Mouse (Mus musculus): ENCODE data around the gene Anks1b.

Anks1b gene

GRCm38 (mm10) chr10:90942001-90942700 is 1068.8 kb downstream of the Anks1b start:
- no peak for DNase-seq (ENCODE audit: low read depth in 1 of 2, low spot score in 2 of 2)

GRCm38 (mm10) chr10:90947043-90947442 is 1073.7 kb downstream of the Anks1b start:
- no peak for DNase-seq (ENCODE audit: low read depth in 1 of 2, low spot score in 2 of 2)

- no peak for DNase-seq (ENCODE audit: low read depth in 1 of 2, low spot score in 2 of 2)
These were observed 1074.5 kb downstream of the Anks1b start for GRCm38 (mm10) chr10:90947608-90948373.

GRCm38 (mm10) chr10:90953103-90953709 is 1079.9 kb downstream of the Anks1b start:
- DNase-seq (ENCODE audit: low read depth in 1 of 2, low spot score in 2 of 2) = no peak

- DNase-seq (ENCODE audit: low read depth in 1 of 2, low spot score in 2 of 2) = no peak
These were observed 1080.5 kb downstream of the Anks1b start for GRCm38 (mm10) chr10:90953821-90954220.

GRCm38 (mm10) chr10:90960374-90960773 is 1087.1 kb downstream of the Anks1b start:
- DNase-seq (ENCODE audit: low read depth in 1 of 2, low spot score in 2 of 2) = no peak

GRCm38 (mm10) chr10:90964511-90964910 is 1091.2 kb downstream of the Anks1b start:
- no peak for DNase-seq (ENCODE audit: low read depth in 1 of 2, low spot score in 2 of 2)

GRCm38 (mm10) chr10:90965671-90966315 is 1092.5 kb downstream of the Anks1b start:
- DNase-seq (ENCODE audit: low read depth in 1 of 2, low spot score in 2 of 2) = no peak

GRCm38 (mm10) chr10:90966821-90967220 is 1093.5 kb downstream of the Anks1b start:
- DNase-seq (ENCODE audit: low read depth in 1 of 2, low spot score in 2 of 2) = no peak

- DNase-seq (ENCODE audit: low read depth in 1 of 2, low spot score in 2 of 2) = no peak
These were observed 1094.9 kb downstream of the Anks1b start for GRCm38 (mm10) chr10:90968247-90968646.

GRCm38 (mm10) chr10:90969355-90970174 is 1096.3 kb downstream of the Anks1b start:
- no peak for DNase-seq (ENCODE audit: low read depth in 1 of 2, low spot score in 2 of 2)

GRCm38 (mm10) chr10:90970560-90970959 is 1097.3 kb downstream of the Anks1b start:
- no peak for DNase-seq (ENCODE audit: low read depth in 1 of 2, low spot score in 2 of 2)

GRCm38 (mm10) chr10:90974084-90974483 is 1100.8 kb downstream of the Anks1b start:
- no peak for DNase-seq (ENCODE audit: low read depth in 1 of 2, low spot score in 2 of 2)

GRCm38 (mm10) chr10:90974491-90974890 is 1101.2 kb downstream of the Anks1b start:
- no peak for DNase-seq (ENCODE audit: low read depth in 1 of 2, low spot score in 2 of 2)

GRCm38 (mm10) chr10:90981811-90982210 is 1108.5 kb downstream of the Anks1b start:
- no peak for DNase-seq (ENCODE audit: low read depth in 1 of 2, low spot score in 2 of 2)

- DNase-seq (ENCODE audit: low read depth in 1 of 2, low spot score in 2 of 2) = no peak
These were observed 1109.7 kb downstream of the Anks1b start for GRCm38 (mm10) chr10:90983046-90983445.

- no peak for DNase-seq (ENCODE audit: low read depth in 1 of 2, low spot score in 2 of 2)
These were observed 1117.0 kb downstream of the Anks1b start for GRCm38 (mm10) chr10:90990340-90990739.

- DNase-seq (ENCODE audit: low read depth in 1 of 2, low spot score in 2 of 2) = no peak
These were observed 1118.9 kb downstream of the Anks1b start for GRCm38 (mm10) chr10:90992237-90992636.

- no peak for DNase-seq (ENCODE audit: low read depth in 1 of 2, low spot score in 2 of 2)
These were observed 1120.6 kb downstream of the Anks1b start for GRCm38 (mm10) chr10:90993869-90994268.

- no peak for DNase-seq (ENCODE audit: low read depth in 1 of 2, low spot score in 2 of 2)
These were observed 1126.6 kb downstream of the Anks1b start for GRCm38 (mm10) chr10:90999899-91000298.

GRCm38 (mm10) chr10:91001421-91001820 is 1128.1 kb downstream of the Anks1b start:
- DNase-seq (ENCODE audit: low read depth in 1 of 2, low spot score in 2 of 2) = no peak
